Mouse (Mus musculus) Patski (cell line): ENCODE measurements at regions not wholly inside any gene's neighbourhood (a gene's known extent, or its start where the extent isn't known, plus 50 kb on each side); places are given as distances from the start of the nearest gene placed in this dataset.

Experiments
- ATAC-seq: fragments of 100-300 bp; one replicate; pipeline ENCODE4 v1.8.0; 2021
- CTCF ChIA-PET: fragments of 350-600 bp; sonication (Branson Sonifier 250); formaldehyde crosslinking; loops from one replicate; lab custom pipeline; 2022; ENCODE audit warnings: inconsistent platforms; lab: Charles Lee
- POLR2A ChIA-PET: fragments of 350-600 bp; sonication (Branson Sonifier 250); formaldehyde crosslinking; loops from one replicate; lab custom pipeline; 2022; ENCODE audit warnings: antibody characterized with exemption, inconsistent platforms; lab: Charles Lee
- DNase-seq: peaks from one replicate; pipeline ENCODE4 v3.0.0-alpha.2; 2011; ENCODE audit warnings: low read depth, low spot score
- H3K27me3 ChIP-seq: fragments of 371-371 bp; one replicate; pipeline ENCODE4 v1.5.1; 2021
- CTCF ChIP-seq: fragments of 100-300 bp; IDR thresholded peaks from one replicate; pipeline ENCODE4 v1.5.1; 2021
- in situ Hi-C: fragments of 300-500 bp; cut with MboI; formaldehyde crosslinking; loops from 3 replicates; pipeline ENCODE4 v1.11.1; 2018; ENCODE audit warnings: low pct_unique_long_range_greater_than_20kb, mixed read lengths

DNA sequence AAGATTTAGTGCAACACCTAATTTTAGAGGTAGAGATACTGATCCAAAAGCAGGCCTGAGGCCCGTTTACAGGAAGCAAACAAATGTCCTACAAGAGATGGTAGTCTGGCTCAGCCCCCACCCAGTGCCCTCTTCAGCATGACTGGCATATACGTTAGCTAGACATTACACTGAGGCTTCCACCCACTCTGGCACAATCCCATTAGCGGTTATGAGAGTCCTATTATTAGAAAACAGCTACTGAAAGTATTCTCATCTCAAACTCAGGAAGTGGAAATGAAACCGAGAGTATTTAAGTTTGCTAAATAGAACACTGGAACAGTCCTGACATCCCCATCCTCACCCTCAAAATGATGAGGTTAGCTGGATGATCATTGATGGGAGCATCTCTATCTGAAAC lies 192.3 kb upstream of the Nrp1 start:
- no peaks in the 10 kb centered on the region for H3K27me3 ChIP-seq
- ATAC-seq (no peak), DNase-seq (no peak)
- ChIA-PET POLR2A (no interaction called here), CTCF (interaction anchor here (1.0 to 1.4 kb wide), 2 partner anchors 69 to 197 kb away, joined by 3 read pairs; no protein-coding TSS in a partner anchor)
- in situ Hi-C loops, result loop anchor here (5.0 to 10.0 kb wide), 4 partner anchors 191 to 971 kb away; partner anchors contain the start of gene Nrp1
- TF ChIP-seq CTCF, result no peak

DNA sequence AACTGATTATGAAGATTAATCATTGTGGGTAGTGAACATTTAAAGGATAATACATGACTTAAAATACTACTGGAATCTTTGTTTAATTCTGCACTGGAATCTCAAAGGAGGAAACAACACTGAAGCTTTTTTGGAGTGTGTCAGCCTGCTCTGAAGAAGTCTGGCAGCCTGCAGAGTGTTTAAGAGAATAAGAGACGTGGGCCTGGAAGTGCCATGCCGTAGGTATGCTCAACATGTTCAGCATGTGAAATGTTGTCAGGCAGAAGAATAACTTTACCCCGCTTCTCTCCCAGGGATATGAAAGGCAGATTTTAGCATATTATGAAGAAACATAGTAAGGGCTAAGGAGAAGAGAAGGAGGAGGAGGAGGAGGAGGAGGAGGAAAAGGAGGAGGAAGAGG lies 189.6 kb upstream of the Nrp1 start:
- no peak for DNase-seq
- TF ChIP-seq CTCF, result no peak
- POLR2A ChIA-PET, result no interaction called here
- in situ Hi-C loops, result loop anchor here (5.0 to 10.0 kb wide), 4 partner anchors 188 to 974 kb away; partner anchors contain the start of gene Nrp1
- H3K27me3 ChIP-seq, result no peaks in the 10 kb centered on the region
- ATAC-seq, result no peak
- CTCF ChIA-PET, result no interaction called here

DNA sequence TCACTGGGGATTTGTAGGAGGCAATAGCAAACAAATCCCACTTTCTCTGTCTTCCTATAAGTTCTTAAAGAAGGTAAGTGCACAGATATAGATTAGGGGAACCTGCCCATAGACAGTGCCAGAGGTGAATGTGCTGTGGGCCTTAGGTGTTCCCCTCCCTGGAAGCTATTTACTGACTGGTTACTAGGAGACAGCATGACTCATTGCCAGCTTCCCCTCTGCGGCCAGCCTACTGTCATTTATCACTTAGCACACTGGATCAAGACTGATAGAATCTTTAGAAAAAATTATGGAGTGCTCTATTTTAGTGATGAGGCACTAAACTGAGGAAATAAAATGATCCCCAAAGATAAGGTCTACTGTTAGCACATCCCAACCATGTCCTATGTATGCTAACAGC lies 187.3 kb upstream of the Nrp1 start:
- POLR2A ChIA-PET, result no interaction called here
- DNase-seq, result no peak
- no peaks in the 10 kb centered on the region for H3K27me3 ChIP-seq
- CTCF ChIA-PET, result no interaction called here
- in situ Hi-C loops, result no loop called here
- ATAC-seq, result no peak
- no peak for TF ChIP-seq CTCF

GRCm38 (mm10) chr8:128180214-128180613 lies 178.2 kb upstream of the Nrp1 start:
- CTCF ChIA-PET, result no interaction called here
- no peak for TF ChIP-seq CTCF
- in situ Hi-C loops, result no loop called here
- POLR2A ChIA-PET, result no interaction called here
- no peak for DNase-seq
- ATAC-seq, result no peak
- no peaks in the 10 kb centered on the region for H3K27me3 ChIP-seq

DNA sequence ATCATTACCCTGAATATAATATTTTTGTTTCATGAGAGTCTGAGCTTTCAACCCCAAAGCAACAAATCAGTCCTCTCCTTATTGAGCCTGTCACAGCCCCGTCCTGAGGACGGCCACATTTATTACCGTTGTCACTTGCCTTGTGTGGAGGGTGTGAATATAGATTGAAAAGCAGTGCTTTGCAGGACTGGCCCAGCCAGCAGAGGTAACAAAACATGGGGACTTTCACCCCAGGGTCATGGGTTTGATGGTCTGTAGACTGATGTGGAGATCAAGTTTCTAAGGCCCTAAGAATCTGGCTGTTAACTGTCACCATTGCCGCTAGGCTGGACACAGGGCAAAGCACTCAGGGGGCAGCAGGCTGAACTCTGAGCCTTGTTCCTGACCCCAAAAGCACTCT lies 175.3 kb upstream of the Nrp1 start:
- CTCF ChIA-PET, result no interaction called here
- DNase-seq (no peak), ATAC-seq (no peak)
- no peaks in the 10 kb centered on the region for H3K27me3 ChIP-seq
- POLR2A ChIA-PET, result interaction anchor here (0.6 kb wide), 1 partner anchor 9 kb away, joined by 3 read pairs; no protein-coding TSS in a partner anchor
- in situ Hi-C loops, result no loop called here
- TF ChIP-seq CTCF, result no peak

- DNase-seq (no peak), ATAC-seq (no peak)
- H3K27me3 ChIP-seq, result no peaks in the 10 kb centered on the region
- no peak for TF ChIP-seq CTCF
- POLR2A ChIA-PET, result no interaction called here
- CTCF ChIA-PET, result no interaction called here
- in situ Hi-C loops, result no loop called here
Observed at GRCm38 (mm10) chr8:128188321-128188720, 170.1 kb upstream of the Nrp1 start.

- in situ Hi-C loops, result no loop called here
- no peaks in the 10 kb centered on the region for H3K27me3 ChIP-seq
- TF ChIP-seq CTCF, result no peak
- ATAC-seq (no peak), DNase-seq (no peak)
- ChIA-PET POLR2A (interaction anchor here (0.6 kb wide), 1 partner anchor 597 kb away, joined by 3 read pairs; no protein-coding TSS in a partner anchor), CTCF (no interaction called here)
Observed at GRCm38 (mm10) chr8:128193293-128193887, 165.0 kb upstream of the Nrp1 start.

DNA sequence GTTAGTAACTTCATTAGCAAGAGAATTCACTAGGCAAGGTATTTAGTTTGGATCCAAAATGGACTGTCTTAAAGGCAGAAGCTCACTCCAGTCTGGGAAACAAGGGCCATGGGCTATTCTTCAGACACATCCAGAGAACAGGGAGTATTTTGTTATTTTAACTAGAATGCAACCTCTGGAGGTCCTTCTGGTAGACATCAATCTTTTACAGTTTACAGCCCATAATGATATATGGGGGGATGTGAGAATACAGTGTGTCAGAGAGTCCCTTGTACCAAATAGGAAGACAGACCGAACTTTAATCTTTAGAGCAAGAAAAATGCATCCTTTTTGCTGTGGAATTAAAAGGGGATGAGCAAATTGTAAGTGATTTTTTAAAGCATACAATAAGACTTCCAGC lies 157.6 kb upstream of the Nrp1 start:
- DNase-seq, result no peak

DNA sequence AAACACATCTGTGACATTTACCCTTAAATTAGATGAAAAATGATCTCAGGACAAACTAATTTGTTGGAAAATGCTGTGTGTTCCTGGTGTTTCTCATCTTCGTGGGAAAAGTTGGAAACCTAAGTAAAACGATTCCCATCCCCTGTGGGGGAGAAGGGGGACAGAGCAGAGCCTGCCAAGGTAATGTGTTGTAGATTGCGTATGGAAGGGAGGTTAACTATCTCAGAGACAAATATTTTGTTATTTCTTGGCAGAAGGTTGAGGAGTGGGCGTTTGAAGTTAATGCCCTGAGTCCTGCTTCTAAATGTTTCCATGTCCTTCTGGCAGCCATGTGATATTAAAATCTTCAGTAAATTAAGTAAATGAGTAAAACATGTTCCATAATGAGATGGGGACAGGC lies 156.8 kb upstream of the Nrp1 start:
- in situ Hi-C loops, result no loop called here
- TF ChIP-seq CTCF, result no peak
- ChIA-PET POLR2A (no interaction called here), CTCF (no interaction called here)
- no peak for ATAC-seq
- no peak for DNase-seq
- no peaks in the 10 kb centered on the region for H3K27me3 ChIP-seq

More for the DNA sequence above, 157.6 kb upstream of the Nrp1 start:
- H3K27me3 ChIP-seq, result no peaks in the 10 kb centered on the region
- CTCF ChIA-PET, result no interaction called here
- ATAC-seq, result no peak
- POLR2A ChIA-PET, result no interaction called here
- in situ Hi-C loops, result no loop called here
- TF ChIP-seq CTCF, result no peak

- POLR2A ChIA-PET, result no interaction called here
- CTCF ChIA-PET, result no interaction called here
- DNase-seq, result no peak
- no peak for TF ChIP-seq CTCF
- ATAC-seq, result no peak
- in situ Hi-C loops, result no loop called here
- H3K27me3 ChIP-seq, result no peaks in the 10 kb centered on the region
Observed at GRCm38 (mm10) chr8:128202158-128202886, 156.1 kb upstream of the Nrp1 start.

DNA sequence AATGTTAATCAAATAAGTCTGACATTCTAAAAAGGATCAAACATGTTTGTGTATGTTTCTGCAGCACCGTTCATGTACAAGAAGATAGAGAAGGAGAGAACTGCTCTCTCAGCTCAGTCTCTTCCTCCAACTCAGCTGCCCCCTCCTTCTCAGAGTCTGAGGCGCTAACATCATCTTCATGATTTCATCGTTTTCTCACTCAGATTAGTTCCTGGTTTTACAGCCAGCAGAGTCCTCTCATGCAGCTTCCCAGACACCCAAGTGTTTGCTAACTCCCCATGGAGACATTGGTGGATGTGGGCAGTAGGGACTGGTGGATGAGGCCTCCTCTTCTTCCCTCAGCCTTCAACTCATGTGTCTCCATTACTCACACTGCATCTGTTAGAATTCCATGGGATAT lies 153.6 kb upstream of the Nrp1 start:
- POLR2A ChIA-PET, result no interaction called here
- CTCF ChIA-PET, result no interaction called here
- no peaks in the 10 kb centered on the region for H3K27me3 ChIP-seq
- TF ChIP-seq CTCF, result no peak
- in situ Hi-C loops, result no loop called here
- ATAC-seq (no peak), DNase-seq (no peak)
